Mouse (Mus musculus): ENCODE data around the gene Plcl2. TPM values are rescaled to one million over a fixed set of nuclear protein-coding genes. Genes with fewer than 3 reads are reported as not detected.

Plcl2 gene
- polyA plus RNA-seq, 1 experiment: 11.5 TPM

DNA sequence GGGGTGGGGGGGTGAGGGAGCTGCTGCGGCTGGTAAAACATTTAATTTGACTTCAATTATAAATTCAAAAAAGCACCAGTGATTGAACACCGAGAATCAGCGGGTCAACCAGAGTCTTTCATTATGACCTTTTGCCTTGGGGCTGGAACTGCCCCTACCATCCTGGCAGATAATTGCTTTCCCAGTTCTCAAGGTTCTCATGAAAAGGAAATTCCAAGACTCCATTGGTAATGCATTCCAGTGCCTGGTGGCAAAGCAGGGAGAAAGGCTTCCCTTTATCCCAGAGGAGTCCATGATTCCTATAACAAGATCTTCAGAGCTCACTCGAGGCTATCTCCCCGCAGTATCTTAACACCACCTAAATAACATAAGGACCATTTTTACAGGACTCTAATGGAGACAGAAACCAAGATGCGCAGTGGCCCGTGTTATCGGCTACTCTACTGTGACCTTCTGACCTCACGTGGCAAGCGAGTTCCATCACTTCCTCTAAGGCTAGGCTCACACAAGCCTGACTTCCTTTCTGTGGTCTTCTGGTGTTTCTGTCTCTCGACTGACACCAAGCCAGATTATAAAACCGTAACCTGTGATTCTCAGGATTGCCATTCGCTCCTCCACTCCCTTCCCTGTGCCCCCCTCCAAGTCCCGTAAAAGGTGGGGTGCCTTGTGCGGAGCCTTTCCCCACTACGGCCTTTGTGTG lies 10.0 kb upstream of the Plcl2 start:
- Histone ChIP-seq H3K27me3 (ENCODE audit: control insufficient read depth, insufficient read depth, low read length) (no peaks in the 10 kb centered on the region), H3K36me3 (ENCODE audit: control insufficient read depth, insufficient read depth, low read length) (no peaks in the 10 kb centered on the region), H3K27ac (ENCODE audit: insufficient read depth, low read length) (no peak overlapping the region; the same call in 1 of the 2 replicates), H3K4me1 (ENCODE audit: control insufficient read depth, insufficient read depth, insufficient read length) (peaks cover 6% of the 10 kb centered on the region), H3K4me3 (ENCODE audit: extremely low read depth, insufficient read depth, insufficient read length) (peak overlapping the region; percentile 9; the same call in 1 of the 2 replicates)
- TF ChIP-seq POLR2A (IDR thresholded peaks at IDR 0.05; ENCODE audit: low read depth, low read length) (no peak), CTCF (IDR thresholded peaks at IDR 0.05; ENCODE audit: extremely low read depth, insufficient read depth, insufficient read length, insufficient replicate concordance) (no peak)
- DNase-seq (ENCODE audit: low read depth in 1 of 2, low spot score in 2 of 2): peak in 1 of 2 experiments; percentile 19
- WGBS: 55% methylated on average over 16 of the region's 16 CpGs

DNA sequence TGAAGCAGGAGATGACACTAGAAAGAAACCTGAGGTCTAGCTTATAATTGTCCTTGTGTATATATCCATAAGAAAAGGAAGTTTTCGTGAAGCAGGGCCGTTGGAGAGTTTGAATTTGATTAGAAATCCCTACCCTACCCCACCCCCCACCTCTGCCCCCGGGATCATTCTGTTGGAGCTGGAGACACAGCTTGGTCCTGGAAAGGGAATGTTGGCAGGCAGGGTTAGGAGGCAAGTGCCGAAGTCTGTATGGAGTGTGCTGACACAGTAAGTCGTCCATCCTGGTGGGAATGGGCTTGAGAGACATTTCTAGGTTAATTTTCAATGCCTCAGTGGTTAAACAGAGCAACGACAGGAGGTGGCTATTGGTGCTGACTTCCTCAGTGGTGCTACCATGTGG lies 8.4 kb upstream of the Plcl2 start:
- DNase-seq (ENCODE audit: low read depth in 1 of 2, low spot score in 2 of 2): no peak
- WGBS: 90% methylated on average over 6 of the region's 6 CpGs
- Histone ChIP-seq H3K36me3 (ENCODE audit: control insufficient read depth, insufficient read depth, low read length) (no peaks in the 10 kb centered on the region), H3K4me1 (ENCODE audit: control insufficient read depth, insufficient read depth, insufficient read length) (peaks cover 6% of the 10 kb centered on the region), H3K27ac (ENCODE audit: insufficient read depth, low read length) (no peak overlapping the region), H3K27me3 (ENCODE audit: control insufficient read depth, insufficient read depth, low read length) (no peaks in the 10 kb centered on the region), H3K4me3 (ENCODE audit: extremely low read depth, insufficient read depth, insufficient read length) (no peak overlapping the region)
- TF ChIP-seq CTCF (IDR thresholded peaks at IDR 0.05; ENCODE audit: extremely low read depth, insufficient read depth, insufficient read length, insufficient replicate concordance) (no peak), POLR2A (IDR thresholded peaks at IDR 0.05; ENCODE audit: low read depth, low read length) (no peak)

DNA sequence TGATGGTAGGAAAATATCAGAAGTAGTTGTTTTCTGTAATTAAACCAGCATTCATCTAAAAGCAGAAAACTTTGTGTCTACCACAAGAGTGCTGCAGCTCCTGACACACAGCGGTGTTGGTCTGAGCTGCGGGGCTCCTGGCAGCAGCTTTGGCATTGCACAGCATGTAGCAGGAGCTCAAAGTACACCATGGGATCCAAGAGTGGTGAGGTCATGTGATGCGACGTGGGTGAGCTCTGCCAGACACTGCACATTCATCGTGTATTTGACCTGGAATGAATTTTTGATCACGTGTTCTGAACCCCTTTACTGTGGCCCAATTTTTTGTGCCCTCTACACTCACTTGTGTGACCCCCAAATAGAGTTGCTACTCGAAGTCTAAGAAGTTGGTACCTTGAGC lies 6.1 kb upstream of the Plcl2 start:
- no peak for DNase-seq (ENCODE audit: low read depth in 1 of 2, low spot score in 2 of 2)
- no peaks in the 10 kb centered on the region for H3K27me3 ChIP-seq (ENCODE audit: control insufficient read depth, insufficient read depth, low read length)
- H3K4me1 ChIP-seq (ENCODE audit: control insufficient read depth, insufficient read depth, insufficient read length): peaks cover 6% of the 10 kb centered on the region
- H3K36me3 ChIP-seq (ENCODE audit: control insufficient read depth, insufficient read depth, low read length): no peaks in the 10 kb centered on the region
- H3K27ac ChIP-seq (ENCODE audit: insufficient read depth, low read length): no peak overlapping the region
- TF ChIP-seq CTCF (IDR thresholded peaks at IDR 0.05; ENCODE audit: extremely low read depth, insufficient read depth, insufficient read length, insufficient replicate concordance) (no peak), POLR2A (IDR thresholded peaks at IDR 0.05; ENCODE audit: low read depth, low read length) (no peak)
- WGBS: 90% methylated on average over 7 of the region's 7 CpGs
- H3K4me3 ChIP-seq (ENCODE audit: extremely low read depth, insufficient read depth, insufficient read length): no peak overlapping the region

DNA sequence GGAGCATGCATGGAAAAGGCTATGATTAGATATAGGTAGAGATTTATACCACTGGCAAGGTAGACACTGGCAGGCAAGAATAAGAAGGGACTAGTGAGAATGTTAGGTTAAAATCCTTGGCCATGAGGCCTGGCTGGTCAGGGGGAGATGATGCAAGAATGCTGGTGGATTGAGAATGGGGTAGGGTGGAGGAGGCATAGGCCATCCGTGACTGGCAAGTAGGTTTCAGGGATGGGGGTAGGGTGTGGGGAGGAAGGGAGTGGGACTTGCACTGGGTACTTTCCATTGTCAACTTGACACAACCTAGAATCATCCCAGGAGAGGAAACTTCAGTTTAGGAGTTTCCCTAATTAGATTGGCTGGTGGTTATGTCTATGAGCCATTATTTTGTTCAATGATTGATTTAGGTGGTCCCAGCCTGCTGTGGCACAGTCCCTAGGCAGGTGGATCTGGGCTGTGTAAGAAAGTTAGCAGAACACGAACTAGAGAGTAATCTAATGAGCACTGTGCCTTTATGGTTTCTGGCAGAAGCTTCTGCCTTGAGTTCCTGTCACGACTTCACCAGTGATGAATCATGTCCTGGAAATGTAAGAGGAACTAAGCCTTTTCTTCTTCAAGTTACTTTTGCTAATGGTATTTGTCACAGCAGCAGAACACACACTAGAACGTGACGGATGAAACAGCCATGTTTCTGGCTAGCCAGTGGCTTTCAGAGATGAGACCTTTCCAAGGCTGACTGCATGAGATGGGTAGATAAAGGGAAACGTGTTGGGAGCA lies 4.9 kb upstream of the Plcl2 start:
- H3K4me3 ChIP-seq (ENCODE audit: extremely low read depth, insufficient read depth, insufficient read length): no peak overlapping the region
- H3K27me3 ChIP-seq (ENCODE audit: control insufficient read depth, insufficient read depth, low read length): no peaks in the 10 kb centered on the region
- no peak overlapping the region for H3K27ac ChIP-seq (ENCODE audit: insufficient read depth, low read length)
- TF ChIP-seq POLR2A (IDR thresholded peaks at IDR 0.05; ENCODE audit: low read depth, low read length) (no peak), CTCF (IDR thresholded peaks at IDR 0.05; ENCODE audit: extremely low read depth, insufficient read depth, insufficient read length, insufficient replicate concordance) (no peak)
- H3K4me1 ChIP-seq (ENCODE audit: control insufficient read depth, insufficient read depth, insufficient read length): peaks cover 8% of the 10 kb centered on the region
- no peaks in the 10 kb centered on the region for H3K36me3 ChIP-seq (ENCODE audit: control insufficient read depth, insufficient read depth, low read length)
- whole genome bisulfite sequencing: 65% methylated on average over 6 of the region's 6 CpGs
- DNase-seq (ENCODE audit: low read depth in 1 of 2, low spot score in 2 of 2): no peak

DNA sequence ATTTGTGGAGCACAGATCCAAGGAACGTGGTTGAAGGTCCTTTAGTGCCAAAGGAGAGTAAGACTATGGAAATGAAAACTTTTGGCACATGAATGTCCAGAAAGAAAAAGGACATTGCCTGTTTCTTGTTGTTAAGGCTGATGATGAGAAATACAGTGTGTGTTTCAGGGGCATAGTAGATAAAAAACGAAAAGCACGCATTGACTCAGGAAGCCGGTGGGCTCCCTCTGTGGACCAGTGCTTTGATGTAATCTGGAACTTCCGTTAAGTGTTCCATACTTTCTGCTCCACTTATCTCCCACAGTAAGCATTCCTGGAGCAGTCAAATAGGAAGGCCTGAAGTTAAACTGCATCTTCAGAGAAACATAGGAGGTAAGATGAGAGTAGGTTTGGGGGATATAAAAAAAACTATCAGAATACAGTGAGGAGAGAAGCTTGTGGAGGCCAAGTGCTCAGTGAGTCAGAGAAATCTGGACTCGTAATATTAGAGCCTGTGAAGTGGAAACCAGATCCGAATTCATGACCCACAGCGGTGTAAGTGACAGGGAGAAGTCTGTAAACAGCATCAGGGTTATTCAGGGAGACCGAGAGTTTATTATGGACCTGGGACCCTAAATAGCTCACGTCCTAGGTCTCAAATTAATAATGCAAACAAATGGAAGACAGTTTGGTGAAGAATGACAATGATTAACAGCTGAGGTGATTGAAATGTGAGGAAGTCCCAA lies 3.1 kb upstream of the Plcl2 start:
- Histone ChIP-seq H3K4me1 (ENCODE audit: control insufficient read depth, insufficient read depth, insufficient read length) (peaks cover 4% of the 10 kb centered on the region; the same call in 1 of the 2 replicates), H3K27ac (ENCODE audit: insufficient read depth, low read length) (no peak overlapping the region), H3K36me3 (ENCODE audit: control insufficient read depth, insufficient read depth, low read length) (no peaks in the 10 kb centered on the region), H3K27me3 (ENCODE audit: control insufficient read depth, insufficient read depth, low read length) (no peaks in the 10 kb centered on the region), H3K4me3 (ENCODE audit: extremely low read depth, insufficient read depth, insufficient read length) (no peak overlapping the region)
- TF ChIP-seq CTCF (IDR thresholded peaks at IDR 0.05; ENCODE audit: extremely low read depth, insufficient read depth, insufficient read length, insufficient replicate concordance): no peak
- TF ChIP-seq POLR2A (IDR thresholded peaks at IDR 0.05; ENCODE audit: low read depth, low read length): no peak
- WGBS: 88% methylated on average over 10 of the region's 10 CpGs
- no peak for DNase-seq (ENCODE audit: low read depth in 1 of 2, low spot score in 2 of 2)

DNA sequence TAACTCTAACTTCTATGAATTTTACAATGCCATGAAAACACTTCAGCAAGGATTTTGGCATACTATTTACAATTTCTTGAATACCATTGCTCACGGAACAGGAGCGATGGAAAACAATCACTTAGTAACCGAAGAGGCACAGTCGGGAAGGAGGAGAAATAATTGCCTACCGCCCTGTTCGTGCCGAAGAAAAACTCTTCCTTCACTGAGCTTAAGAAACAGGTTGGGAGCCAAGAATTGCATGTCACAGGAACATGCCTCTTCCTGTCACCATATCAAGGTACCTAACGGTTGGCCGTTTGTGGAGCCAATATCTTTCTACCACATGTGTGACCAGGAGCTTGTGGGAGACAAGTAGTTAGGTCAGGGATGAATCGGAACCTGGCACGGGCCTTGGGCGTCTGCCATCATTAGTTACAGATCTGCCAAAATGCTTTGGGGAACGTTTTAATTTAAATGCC lies 2.3 kb upstream of the Plcl2 start:
- WGBS: 67% methylated on average over 13 of the region's 13 CpGs
- no peaks in the 10 kb centered on the region for H3K27me3 ChIP-seq (ENCODE audit: control insufficient read depth, insufficient read depth, low read length)
- no peak for TF ChIP-seq CTCF (IDR thresholded peaks at IDR 0.05; ENCODE audit: extremely low read depth, insufficient read depth, insufficient read length, insufficient replicate concordance)
- no peak for DNase-seq (ENCODE audit: low read depth in 1 of 2, low spot score in 2 of 2)
- no peaks in the 10 kb centered on the region for H3K36me3 ChIP-seq (ENCODE audit: control insufficient read depth, insufficient read depth, low read length)
- H3K27ac ChIP-seq (ENCODE audit: insufficient read depth, low read length): no peak overlapping the region
- H3K4me3 ChIP-seq (ENCODE audit: extremely low read depth, insufficient read depth, insufficient read length): no peak overlapping the region
- H3K4me1 ChIP-seq (ENCODE audit: control insufficient read depth, insufficient read depth, insufficient read length): peaks cover 4% of the 10 kb centered on the region; the same call in 1 of the 2 replicates

Data from spleen, adult 2 months (tissue).